Mouse (Mus musculus) T-helper 17 cell (primary cell): ENCODE measurements around the gene Psmg4.

Experiments
- in situ Hi-C, 2 experiments: fragments of 300-600 bp; cut with MboI, MseI; formaldehyde crosslinking; loops; 1 replicate in 1 of 2; 2 replicates in 1 of 2; pipeline ENCODE4 v1.15.1; 2025; ENCODE audit warnings: high pct_unique_total_duplicates in 2 of 2

The Psmg4 gene

DNA sequence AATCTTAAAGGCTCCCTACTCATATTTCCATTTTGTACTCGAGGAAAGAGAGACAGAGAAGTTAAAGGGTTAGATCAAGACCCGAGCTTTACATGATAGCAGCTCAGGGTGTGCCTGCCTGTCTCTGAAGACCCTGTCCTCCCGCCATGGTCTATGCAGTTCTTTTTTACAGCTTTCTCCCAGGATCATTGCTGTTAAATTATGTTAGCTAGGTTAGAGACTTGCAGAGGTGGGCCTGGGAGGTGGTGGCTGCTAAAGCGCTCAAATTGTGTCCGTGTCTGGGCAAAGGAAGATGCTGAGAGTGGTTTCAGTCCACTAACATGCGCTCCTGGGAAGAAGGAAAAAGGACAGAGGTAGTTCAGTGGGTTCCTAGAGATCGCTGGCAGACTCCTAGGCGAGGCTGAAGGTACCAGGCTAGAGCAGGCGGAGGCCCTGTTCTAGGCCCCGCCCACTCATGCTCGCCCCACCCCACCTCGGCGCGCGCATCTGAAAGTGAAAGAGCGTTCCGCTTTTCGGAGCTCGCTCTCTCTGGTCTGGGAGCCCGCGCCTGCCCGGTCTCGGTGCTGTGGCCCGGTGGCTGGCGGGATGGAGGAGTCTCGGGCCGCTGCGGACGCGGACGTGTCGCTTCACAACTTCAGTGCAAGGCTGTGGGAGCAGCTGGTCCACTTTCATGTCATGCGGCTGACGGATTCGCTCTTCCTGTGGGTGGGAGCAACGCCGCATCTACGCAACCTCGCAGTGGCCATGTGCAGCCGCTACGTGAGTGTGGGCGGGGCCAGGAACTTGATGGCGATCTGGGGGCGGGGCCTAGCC is at the start of gene Psmg4:
Psmg4 (plus strand) TSS at position 474 of the 813 bp plus-strand sequence.
- in situ Hi-C loops, result no loop called here

DNA sequence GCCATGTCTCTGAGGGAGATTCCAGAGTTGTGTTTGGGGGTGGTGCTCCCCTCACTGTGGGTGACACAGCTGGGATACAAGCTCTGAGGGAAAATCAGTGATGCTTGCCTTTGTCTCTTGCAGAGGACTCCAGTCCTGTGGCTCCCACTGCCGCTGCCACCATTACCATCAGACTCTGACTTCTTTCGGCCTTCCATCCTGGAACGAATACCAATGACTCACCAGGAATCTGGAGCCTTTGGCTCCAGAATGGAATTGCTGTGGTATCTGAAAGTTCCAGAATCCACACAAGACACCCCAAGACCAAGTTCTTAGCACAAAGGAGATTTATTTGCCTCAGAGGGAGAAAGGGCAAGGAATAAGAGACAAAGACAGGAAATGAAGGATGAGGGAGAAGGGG is 49.7 kb upstream of the Psmg4 start:
- in situ Hi-C loops, result no loop called here

GRCm38 (mm10) chr13:34114654-34115053 is 48.1 kb upstream of the Psmg4 start:
- in situ Hi-C loops, result no loop called here

DNA sequence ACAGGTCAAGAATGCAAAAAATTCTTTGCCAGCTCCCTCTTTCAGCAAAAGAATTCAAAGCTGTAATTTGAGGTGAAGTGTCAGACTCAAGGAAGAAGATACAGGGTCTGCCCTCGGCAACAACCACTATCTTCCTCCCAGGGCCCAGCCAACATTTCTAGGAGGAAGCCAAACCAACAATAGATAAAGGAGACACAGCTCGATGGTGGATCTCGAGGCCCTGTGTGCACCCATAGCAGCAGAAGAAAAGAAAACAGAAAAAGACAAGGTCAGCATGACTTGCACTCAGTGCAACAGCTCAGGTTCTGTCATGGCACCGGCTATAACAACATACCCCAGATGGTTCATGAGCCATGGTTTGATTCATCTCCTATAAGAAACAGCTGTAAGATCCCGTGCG is 46.3 kb upstream of the Psmg4 start:
- in situ Hi-C loops, result no loop called here

DNA sequence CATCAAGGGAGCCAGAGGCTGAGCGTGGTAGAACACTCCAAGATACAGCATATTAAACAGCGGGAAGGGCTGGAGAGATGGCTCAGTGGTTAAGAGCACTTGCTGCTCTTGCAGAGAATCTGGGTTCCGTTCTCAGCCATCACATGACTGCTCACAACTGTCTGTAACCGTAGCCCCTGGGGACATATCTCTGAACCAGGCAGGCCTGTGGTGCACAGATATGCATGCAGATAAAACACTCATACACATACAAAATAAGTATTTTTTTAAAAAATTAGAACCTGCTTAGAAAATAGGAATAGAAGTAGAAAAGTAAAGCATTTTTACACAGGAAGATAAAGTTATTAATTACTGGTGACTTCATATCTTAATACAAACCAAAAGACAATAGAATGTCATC is 43.9 kb upstream of the Psmg4 start:
- in situ Hi-C loops, result no loop called here

DNA sequence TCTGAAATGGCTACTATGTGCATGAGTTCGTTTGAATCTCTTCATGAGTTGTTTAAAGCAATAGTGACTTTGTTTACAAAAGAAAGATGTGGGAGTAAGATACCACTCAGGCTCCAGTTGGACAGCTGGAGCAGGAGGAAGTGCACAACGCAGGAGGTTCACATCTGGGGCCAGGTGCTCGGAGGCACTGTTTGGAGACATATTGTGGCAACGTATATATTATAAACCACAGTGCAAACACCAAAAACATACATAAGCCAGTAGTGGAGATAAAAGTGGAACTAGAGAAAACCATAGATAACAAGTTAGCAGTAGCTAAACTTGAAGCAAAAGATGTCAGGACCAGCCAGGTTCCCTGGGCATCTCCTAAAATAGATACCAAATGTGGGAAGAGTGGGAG is 43.4 kb upstream of the Psmg4 start:
- in situ Hi-C loops, result no loop called here

DNA sequence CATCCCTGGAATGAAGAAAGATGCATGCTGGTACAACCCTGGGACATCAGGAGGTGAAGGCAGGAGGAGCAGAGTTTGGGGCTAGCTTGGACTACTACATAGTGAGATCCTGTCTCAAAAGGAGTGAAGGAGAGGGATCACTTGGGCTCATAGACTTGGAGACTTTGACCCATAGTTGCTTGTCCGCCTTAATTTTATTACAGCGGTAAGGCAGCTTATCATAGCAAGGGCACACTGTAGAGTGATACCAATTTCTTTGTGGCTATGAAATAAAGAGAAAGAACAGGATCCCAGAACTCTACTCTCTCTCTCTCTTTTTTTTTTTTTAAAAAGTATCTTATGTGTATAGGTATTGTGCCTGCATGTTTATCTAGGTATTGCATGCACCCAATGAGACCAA is 42.2 kb upstream of the Psmg4 start:
- in situ Hi-C loops, result no loop called here

DNA sequence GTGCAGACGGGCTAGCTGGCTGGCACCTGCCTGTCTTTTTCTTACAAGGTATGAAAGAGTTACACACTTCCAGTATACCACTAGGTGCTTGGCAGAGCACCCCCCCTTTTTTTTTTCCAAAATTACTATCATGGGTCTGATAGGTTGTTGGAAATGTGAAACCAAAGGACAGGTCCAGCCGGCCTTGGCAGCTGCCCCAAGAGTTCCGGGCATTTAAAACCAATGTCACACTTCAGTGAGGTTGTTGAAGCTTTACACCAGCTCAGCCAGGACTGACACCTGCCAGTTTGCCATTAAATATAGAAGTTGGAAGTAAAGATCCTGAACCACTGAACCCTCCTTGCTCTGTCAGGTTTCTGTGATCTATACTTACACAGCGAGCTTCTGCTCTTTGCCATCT is 37.1 kb upstream of the Psmg4 start:
- in situ Hi-C loops, result loop anchor here in 1 of 2 experiments (5.0 to 25.0 kb wide), 2 partner anchors 48 to 1612 kb away; partner anchors contain the start of gene Tubb2a

GRCm38 (mm10) chr13:34128276-34129114 is 34.3 kb upstream of the Psmg4 start:
- in situ Hi-C loops, result loop anchor here in 1 of 2 experiments (5.0 to 25.0 kb wide), 2 partner anchors 51 to 1609 kb away; partner anchors contain the start of gene Tubb2a

DNA sequence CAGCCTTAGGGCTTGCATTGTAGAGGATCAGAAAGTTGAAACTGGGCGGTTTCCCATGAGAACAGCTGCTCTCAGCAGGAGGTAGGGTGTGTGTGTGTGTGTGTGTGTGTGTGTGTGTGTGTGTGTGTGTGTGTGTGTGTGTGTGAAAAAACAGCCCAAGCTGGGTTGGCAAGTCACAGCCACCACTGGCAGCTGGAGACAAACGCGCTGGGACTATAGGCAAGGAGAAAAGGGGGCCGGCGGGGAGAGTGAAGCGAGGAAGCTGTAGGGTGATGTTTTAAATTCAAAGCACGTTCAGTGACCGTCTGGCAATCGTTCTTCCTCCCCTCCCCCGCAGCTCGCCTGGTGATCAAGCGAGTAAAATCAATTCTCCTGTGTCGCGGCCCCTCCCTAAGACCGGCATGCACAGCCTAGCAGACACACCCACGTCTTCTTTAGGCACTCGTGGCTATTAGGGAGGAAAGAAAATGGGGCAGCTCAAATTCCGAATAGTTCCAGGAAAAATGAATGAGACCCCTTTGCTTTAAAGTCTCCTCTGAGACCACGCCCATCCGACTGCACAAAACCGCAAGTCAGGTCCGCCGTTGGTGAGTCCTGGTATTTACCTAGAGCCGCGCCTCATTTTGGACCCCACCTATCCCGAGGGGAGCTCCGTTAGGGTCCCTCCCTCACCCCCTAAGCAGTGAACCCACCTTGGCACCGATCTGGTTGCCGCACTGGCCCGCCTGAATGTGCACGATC is 33.1 kb upstream of the Psmg4 start:
- in situ Hi-C loops, result loop anchor here in 1 of 2 experiments (5.0 to 25.0 kb wide), 2 partner anchors 52 to 1608 kb away; partner anchors contain the start of gene Tubb2a

DNA sequence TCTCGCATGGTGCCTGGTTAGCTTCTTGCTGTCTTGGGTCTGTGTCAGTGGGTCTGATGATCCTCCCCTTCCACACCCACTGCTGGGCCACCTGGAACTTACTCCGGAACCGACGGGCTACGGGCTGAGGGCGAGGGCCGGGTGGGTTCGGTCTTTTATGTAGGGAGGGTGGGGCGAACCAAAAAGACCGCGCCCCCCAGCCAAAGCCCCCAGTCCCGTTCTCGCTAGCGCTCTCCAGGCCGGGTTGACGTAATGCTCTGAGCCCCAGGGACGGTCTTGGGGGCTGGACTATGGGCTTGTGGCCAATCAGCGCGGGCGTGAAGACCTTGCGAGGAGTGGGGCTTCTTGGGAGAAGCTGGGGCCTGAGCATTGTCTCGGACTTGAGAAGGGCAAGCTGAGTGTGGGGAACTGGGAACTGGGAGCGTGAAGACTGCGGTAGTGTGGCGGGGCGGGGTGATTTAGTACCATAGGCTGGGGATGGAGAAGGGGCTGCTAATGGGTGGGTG is 32.5 kb upstream of the Psmg4 start, which contains the start of gene Tubb2b:
Tubb2b (minus strand) TSS at position 241 of the 506 bp plus-strand sequence.
- in situ Hi-C loops, result loop anchor here in 1 of 2 experiments (25.0 kb wide), 1 partner anchor 1607 kb away; no protein-coding TSS in a partner anchor

- in situ Hi-C loops, result loop anchor here in 1 of 2 experiments (25.0 kb wide), 1 partner anchor 1606 kb away; no protein-coding TSS in a partner anchor
Observed at GRCm38 (mm10) chr13:34131011-34131707, 31.6 kb upstream of the Psmg4 start.

- in situ Hi-C loops, result loop anchor here in 1 of 2 experiments (25.0 kb wide), 1 partner anchor 1606 kb away; no protein-coding TSS in a partner anchor
Observed at GRCm38 (mm10) chr13:34131708-34132060, 31.1 kb upstream of the Psmg4 start.

DNA sequence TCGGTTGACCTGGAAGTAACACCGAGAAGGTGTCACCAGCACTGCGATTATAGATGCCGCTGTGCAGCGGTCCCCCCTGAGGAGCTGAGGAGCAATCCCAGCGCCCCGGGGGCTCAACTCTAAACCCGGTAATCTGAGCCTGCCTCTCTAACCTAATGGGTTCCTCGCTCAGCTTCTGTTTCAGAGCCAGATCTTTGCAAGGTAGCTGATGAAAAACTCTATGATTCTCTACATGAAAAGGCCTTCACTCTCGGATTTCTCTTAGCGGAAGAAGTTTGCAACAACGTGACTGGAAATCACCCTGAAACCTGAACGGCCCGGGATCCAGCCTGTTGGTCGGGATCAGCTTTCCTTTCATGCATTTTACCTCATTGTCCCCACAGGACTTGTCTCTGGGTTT is 30.5 kb upstream of the Psmg4 start:
- in situ Hi-C loops, result loop anchor here in 1 of 2 experiments (25.0 kb wide), 1 partner anchor 1605 kb away; no protein-coding TSS in a partner anchor

DNA sequence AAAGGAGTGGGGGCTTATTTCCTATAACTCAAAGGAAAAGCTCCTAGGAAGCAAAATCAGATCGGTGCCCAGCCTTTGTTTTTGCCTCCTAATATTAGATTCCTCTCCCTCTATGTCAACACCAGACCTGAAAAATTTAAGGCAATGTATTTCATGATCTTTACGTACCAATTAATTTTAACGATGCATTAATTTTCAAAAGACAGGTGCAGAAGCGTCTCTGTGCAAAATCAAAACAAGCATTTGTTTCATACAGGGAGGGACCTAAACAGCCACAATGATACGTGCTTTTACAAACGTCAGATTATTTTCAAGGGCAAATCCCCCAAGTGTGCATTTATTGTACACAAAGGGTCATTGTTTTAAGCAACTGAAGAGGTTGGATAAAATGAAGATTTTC is 29.9 kb upstream of the Psmg4 start:
- in situ Hi-C loops, result loop anchor here in 1 of 2 experiments (25.0 kb wide), 1 partner anchor 1604 kb away; no protein-coding TSS in a partner anchor

DNA sequence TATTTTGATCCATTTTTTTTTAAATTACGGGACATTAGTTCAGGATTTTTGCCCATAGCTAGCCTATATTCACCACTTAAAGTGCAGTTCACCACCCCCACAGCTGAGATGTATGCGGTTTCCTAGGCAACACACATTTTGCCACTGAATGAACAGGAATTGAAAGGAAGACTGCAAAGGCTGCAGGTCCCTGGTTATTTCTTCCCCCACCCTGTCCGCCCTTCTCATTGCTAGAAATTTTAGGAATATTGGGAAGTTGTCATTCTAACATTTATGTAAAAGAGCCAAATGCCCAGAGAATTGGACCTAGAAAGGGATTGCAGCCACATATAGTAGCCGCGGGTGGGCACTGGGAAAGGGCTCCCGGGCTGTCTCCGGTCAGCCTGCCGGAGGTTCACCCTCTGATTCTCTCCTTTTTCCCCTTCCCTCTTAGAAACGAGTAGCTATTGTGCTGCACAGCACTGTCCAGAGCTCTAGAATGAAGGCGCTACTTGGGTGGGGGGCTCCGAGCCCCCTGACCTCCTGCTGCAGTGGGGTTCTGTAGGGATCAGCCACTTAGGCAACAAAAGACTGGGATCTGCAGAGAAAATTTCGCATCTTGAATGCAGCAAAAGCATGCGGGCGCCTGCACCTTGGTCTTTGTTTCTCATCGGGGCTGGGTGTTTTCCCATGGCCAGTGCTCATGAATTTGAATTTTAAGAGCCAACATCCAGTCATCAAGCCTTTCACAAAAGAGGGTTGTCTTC is 29.3 kb upstream of the Psmg4 start:
- in situ Hi-C loops, result loop anchor here in 1 of 2 experiments (25.0 kb wide), 1 partner anchor 1604 kb away; no protein-coding TSS in a partner anchor

DNA sequence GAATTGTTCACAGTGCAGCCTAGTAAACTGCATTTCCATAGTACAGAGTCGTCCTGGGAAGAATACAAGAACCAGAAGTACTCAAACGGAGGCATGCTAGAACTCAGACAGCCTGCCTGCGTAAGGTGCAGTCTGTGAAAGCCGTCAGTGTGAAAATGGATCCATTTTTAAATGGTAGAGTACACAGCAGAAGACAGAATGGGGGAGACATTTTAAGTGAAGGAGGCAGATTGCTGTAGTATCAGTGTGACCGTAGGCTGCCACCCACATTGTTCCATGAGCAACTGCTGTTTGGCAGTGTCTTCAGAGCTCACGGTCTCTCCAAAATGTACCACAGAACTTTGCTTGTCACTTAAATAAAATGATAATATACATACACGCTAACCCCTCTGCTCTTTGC is 28.5 kb upstream of the Psmg4 start:
- in situ Hi-C loops, result loop anchor here in 1 of 2 experiments (25.0 kb wide), 1 partner anchor 1603 kb away; no protein-coding TSS in a partner anchor

DNA sequence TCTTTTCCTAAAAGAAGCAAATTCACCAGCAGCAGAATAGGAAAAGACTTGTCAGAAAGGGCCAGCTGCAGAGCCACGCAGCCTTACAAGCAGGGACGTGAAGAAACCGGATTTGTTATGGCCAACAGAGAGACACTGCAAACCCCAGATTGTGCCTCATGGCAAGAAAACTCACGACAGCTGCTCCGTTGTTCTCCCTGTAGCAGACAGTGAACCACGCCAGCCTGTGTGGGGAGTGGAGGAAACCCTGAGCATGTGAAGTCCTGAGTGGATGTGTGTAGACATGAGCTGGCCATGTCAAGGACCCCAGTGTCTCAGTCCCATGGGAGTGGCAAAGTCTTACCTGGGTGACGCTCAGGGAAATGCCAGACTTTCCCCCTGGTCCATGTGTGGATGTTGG is 26.2 kb upstream of the Psmg4 start:
- in situ Hi-C loops, result loop anchor here in 1 of 2 experiments (25.0 kb wide), 1 partner anchor 1601 kb away; no protein-coding TSS in a partner anchor

DNA sequence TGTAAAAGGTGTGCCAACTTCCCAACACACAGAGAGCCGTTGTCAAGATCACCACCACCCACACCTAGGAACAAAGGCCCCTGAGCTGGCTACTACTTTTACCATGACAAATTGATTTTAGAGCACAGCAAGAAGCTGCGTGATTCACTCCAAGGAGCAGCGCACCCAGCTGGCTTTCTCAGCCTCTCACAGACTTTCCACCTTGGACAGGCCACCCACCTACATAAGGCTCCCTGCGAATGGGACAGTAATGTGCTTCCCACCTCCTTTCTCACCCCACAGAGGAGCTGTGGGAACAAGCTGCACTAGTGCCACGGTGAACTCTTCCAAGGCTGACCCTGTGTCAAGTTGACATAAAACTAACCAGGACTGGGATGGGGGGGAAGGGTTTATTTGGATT is 19.4 kb upstream of the Psmg4 start:
- in situ Hi-C loops, result loop anchor here in 1 of 2 experiments (25.0 kb wide), 1 partner anchor 1594 kb away; no protein-coding TSS in a partner anchor
